Mouse (Mus musculus) ovary, postnatal 14 days (tissue): ENCODE data around the gene Aifm2.
A peak's percentile ranks its signal among the peaks of the same experiment; 100 is the strongest.

Source experiments
- DNase-seq: peaks from one replicate; pipeline ENCODE4 v3.0.0; 2022; ENCODE audit warnings: low spot score

The Aifm2 gene

GRCm38 (mm10) chr10:61765558-61765957 is 50.5 kb downstream of the Aifm2 start:
- DNase-seq, result no peak

GRCm38 (mm10) chr10:61766806-61767205 is 51.7 kb downstream of the Aifm2 start:
- DNase-seq, result no peak

- no peak for DNase-seq
Observed at GRCm38 (mm10) chr10:61781461-61782128, 66.5 kb downstream of the Aifm2 start.

- DNase-seq, result peak; percentile 53
Observed at GRCm38 (mm10) chr10:61782799-61783611, 67.9 kb downstream of the Aifm2 start.

- DNase-seq, result peak; percentile 46
Observed at GRCm38 (mm10) chr10:61783621-61784251, 68.7 kb downstream of the Aifm2 start, which contains the start of gene H2afy2. Gene H2afy2, minus strand, starts transcription at chr10:61784147.

- DNase-seq, result no peak
Observed at GRCm38 (mm10) chr10:61784414-61784813, 69.4 kb downstream of the Aifm2 start.

GRCm38 (mm10) chr10:61787541-61788313 is 72.7 kb downstream of the Aifm2 start:
- DNase-seq, result no peak

GRCm38 (mm10) chr10:61788499-61788898 is 73.4 kb downstream of the Aifm2 start:
- DNase-seq, result no peak
